Mouse (Mus musculus): ENCODE data around the gene Plxna2. TPM values are rescaled to one million over a fixed set of nuclear protein-coding genes. Genes with fewer than 3 reads are reported as not detected.

The Plxna2 gene
- not detected in 2 replicates for polyA plus RNA-seq (2012)

DNA sequence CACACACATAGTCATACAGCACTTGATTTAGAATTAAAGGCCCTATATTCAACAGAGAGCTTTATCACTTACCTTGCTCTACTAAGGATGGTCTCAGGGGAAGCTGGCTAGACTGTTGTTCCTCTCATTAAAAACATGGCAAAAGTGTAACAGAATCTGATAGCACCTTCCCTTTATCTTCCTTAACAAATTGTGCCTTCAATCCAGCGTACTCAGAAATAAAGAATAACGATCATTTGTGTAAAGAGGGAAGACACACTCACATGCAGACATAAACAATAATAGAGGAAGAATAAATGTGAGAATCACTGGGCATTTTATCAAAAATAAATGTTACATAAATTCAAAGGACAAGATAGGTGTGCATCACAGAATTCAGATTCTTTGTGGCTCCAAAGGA is at the start of gene Plxna2:
TSS of gene Plxna2 (plus strand) at position 301 of the 400 bp plus-strand sequence.
- no peak for TF ChIP-seq GATA1 (IDR thresholded peaks at IDR 0.05; ENCODE audit: low read length)

DNA sequence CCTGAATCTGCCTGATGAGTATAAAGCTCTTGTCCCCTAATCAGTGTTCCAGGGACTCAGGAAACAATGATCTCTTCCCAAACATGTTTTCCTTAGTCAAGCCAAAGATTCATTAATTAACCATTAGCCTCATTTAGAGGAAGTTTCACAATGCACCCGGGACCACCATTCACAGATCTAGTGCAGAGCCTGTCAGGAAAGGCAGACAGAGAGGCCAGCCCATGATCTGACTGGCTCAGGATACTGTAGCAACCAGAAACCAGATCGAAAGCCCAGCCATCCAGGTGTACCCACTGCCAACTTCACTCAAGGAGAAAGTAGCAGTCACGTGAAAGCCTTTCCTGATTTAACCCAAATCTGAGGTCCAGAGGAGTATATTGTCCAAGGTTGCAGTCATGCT is 44.1 kb upstream of the Plxna2 start:
- TF ChIP-seq GATA1 (IDR thresholded peaks at IDR 0.05; ENCODE audit: low read length): no peak

DNA sequence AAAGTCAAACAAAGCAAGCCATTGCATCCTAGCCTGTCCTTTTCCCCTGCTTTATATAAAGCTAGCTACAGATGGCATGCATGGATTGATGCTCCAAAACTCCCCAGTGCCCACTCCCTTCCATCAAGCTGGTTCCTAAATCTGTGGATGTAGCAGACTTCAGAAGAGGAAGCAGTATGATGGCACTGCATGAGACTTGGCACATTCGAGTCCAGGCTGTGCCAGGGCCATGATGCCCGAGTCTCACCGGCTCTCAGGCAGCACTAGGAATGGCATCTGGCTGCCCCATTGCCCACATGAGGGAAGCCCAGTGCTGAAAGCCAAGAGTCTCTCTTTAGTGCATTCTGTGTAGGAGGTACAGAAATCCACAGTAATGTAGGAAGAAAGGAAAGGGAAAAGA is 39.7 kb upstream of the Plxna2 start:
- no peak for TF ChIP-seq GATA1 (IDR thresholded peaks at IDR 0.05; ENCODE audit: low read length)

DNA sequence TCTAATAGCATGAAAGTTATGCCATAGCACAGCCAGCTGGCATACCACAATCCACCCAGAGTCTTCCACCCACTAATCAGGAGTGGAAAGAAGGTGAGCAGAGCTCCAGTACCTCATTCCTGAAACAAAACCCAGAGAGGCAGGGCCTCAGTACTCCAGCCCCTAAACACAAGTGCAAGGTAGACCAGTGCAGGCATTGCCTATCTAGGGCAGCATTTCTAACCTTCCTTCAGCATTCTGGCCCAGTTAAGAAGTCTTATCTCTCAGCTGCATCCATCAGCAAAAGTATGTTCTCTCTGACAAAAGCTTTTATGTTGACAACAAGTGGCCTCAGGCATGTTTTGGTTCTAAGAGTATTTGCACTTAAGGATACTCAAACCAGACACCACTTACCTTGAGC is 37.5 kb upstream of the Plxna2 start:
- TF ChIP-seq GATA1 (IDR thresholded peaks at IDR 0.05; ENCODE audit: low read length): no peak

DNA sequence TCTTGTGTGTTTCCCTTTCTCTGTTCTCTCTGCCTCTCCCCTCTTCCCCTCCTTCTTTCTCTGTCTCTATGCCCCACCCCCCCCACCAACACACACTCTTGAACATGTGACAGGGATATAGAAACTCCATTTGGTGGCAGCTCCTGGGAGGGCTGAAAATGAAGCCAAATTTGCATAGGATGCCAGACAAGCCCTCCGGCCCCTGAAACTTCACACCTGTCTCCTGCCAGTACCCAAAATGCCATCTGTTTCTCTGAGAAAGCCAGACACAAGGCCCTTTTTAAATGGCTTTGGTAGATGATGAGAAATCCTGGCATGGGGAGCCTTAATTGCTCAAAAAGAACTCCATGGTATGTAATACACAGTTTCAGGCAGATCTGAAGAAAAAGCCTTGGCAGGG is 31.3 kb upstream of the Plxna2 start:
- TF ChIP-seq GATA1 (IDR thresholded peaks at IDR 0.05; ENCODE audit: low read length): no peak

DNA sequence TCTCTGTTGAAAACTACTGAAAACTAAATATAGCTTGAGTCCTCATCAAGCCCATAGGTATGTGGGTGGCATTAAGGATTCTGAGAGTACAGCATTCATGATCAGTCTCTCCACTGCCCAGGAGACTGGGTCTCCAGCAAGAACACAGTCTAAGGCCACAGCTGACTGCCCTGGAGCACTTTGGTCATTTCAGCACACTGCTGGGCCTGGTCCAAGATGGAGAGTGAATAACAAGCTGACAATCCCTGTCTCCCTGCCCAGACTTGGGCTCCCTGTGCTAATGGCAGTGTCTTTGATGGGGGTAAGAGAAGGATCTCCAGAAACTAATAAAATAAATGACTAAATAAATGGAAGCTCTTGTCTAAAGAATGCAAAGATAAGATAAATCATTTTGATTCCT is 30.5 kb upstream of the Plxna2 start:
- TF ChIP-seq GATA1 (IDR thresholded peaks at IDR 0.05; ENCODE audit: low read length): no peak

DNA sequence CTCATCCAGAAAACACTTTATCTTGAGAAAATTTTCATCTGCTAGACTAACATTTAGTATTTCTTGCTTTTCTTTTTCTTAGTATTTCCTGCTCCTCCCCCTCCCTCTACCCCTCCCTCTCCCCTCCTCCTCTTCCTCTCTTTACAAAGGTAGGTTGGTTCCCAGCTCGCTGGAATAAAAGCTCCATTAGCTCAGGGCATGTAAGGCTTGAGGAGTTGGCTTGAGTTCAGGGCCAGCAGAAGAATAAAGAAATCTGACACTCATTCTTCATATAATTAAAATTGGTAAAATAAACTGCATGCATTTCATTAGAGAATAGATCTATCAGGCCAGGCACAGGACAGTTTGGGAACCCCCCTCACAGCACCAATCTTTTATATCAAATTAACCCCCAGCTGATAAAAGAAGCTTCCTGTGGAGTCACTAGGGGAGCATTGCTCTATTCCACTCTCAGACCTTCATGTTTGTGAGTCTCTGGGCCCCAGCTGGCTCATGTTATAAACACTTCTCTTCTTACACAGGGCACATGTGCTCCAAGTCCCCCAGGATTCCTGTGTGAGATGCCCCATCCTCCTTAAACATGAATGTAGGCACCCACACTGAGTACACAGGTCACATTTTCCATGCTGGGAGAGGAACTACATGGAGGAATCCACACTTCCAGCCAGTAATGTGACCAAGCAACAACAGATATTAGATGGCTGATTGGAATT is 29.9 kb upstream of the Plxna2 start:
- no peak for TF ChIP-seq GATA1 (IDR thresholded peaks at IDR 0.05; ENCODE audit: low read length)

DNA sequence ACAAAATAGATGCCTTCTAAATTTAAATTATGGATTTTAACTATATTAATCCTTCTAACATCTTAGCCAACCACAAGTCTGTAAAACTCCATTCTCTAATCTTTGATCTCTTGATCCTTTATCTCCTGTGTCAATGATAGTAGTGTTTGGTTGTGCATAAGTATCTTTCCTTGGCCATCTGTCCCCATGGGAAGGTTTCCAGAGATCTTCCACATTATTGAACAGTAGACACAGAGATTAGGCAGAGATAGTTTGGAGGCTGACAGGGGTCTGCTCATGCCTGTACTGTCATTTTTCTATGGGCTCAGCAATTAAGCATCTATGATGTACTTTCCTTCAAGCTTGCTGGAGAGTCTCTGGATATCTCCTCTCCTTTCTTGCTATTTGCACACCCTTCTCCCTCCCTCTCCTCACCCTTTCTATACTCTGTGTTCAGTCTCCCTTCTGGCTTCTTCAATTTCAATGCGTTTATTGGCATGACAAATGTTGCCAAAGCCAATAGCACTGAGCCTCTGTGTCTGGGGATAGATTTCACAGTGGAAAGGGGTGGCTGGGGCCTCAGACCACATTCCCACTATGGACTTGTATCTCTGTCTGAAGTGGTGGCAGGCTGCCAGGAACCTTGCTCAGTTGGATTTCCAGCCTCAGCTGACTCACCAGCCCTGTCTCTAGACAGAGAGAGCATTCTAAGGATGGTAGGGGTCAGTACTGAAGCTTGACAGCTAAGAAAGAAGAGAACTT is 29.1 kb upstream of the Plxna2 start:
- TF ChIP-seq GATA1 (IDR thresholded peaks at IDR 0.05; ENCODE audit: low read length): no peak

DNA sequence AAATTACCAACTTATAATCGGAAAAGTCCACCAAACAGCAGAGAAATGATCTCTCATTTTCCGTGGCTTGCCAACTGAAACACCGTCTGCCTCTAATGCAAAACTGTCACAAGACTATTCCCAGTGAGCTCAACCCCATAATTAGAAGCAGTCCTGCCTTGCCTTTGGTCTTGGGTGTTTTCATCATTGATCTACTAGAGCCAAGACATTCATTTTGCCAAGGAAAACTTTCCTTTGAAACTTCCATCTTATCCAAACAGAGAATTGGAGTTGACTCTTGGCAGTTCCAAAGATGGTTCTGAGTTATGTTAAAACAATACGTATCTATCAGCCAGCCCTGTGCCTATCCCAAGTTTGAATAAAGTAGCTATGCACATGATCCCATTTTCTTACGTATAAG is 24.9 kb upstream of the Plxna2 start:
- TF ChIP-seq GATA1 (IDR thresholded peaks at IDR 0.05; ENCODE audit: low read length): no peak

DNA sequence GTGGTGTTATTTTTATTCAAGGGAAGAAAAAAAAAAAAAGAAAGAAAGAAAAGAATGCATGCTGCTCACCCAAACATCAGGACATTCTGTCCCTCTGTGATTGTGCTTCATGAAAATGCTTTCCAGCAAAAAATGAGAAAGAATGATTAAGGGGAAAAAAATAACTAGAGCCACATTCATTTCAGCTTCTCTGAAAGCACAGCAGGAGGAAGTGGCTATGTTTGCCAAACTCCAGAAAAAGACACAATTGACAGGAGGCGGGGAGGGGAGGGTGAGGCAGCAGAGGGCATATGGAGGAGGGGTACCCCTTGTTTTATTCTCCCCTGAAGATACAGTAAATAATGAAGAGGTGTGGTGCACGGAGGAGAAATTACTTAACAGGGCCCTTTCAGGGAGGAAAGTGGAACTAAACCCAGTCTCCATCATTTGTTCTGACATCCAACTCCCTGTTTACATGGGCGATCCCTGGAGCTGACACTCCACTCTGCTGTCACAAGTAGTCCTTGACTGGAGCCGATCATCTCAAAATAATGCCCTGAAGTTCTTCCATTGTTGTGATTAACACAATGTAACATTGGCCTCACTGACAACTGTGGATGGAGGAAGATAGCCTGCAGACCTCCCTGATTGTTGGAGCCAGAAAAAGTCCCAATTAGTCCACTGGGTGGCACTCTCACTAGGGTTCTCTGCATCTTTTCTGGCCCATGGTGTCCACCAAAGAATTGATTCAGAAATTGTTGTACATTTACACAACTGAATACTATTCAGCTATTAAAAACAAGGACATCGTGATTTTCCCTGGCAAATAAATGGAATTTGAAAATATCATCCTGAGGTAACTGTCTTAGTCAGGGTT is 10.4 kb upstream of the Plxna2 start:
- no peak for TF ChIP-seq GATA1 (IDR thresholded peaks at IDR 0.05; ENCODE audit: low read length)

DNA sequence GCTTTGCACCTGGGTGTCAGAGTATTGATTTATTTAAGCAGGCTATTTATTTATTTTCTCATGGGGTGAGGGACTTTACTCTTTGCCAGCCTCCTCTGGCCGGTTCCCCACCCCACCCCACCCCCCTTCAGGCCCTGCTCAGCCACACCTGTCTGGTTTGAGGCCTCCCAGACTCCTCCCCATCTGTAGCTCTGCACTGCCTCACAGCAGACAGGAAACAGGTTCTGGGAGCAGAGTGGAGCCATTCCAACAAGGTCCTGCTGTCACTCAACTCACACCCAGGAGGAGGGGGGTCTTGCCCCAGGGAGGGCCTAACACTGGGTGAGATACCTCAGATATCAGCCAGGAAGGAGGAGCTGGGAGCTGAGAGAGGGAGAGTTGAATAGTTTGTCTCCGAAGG is 7.5 kb upstream of the Plxna2 start:
- TF ChIP-seq GATA1 (IDR thresholded peaks at IDR 0.05; ENCODE audit: low read length): no peak

DNA sequence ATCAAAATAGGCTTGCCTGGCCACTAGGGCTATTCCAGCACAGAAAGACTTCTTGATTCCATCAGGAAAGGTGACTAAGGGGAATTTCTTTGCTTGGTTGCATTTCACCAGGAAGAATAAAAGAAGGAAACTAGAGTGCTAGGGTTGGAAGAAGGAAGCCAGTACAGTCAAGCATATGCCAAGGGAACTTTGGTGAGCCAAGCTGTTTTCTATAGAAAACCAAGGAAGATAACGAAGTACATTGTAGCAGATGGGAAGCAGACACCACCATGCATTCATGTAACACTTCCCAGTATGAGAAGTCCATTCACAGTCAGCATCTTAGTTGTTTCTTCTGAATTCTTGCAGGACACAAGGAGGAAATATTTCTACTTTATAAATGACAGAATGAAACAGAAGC is 5.4 kb upstream of the Plxna2 start:
- no peak for TF ChIP-seq GATA1 (IDR thresholded peaks at IDR 0.05; ENCODE audit: low read length)

DNA sequence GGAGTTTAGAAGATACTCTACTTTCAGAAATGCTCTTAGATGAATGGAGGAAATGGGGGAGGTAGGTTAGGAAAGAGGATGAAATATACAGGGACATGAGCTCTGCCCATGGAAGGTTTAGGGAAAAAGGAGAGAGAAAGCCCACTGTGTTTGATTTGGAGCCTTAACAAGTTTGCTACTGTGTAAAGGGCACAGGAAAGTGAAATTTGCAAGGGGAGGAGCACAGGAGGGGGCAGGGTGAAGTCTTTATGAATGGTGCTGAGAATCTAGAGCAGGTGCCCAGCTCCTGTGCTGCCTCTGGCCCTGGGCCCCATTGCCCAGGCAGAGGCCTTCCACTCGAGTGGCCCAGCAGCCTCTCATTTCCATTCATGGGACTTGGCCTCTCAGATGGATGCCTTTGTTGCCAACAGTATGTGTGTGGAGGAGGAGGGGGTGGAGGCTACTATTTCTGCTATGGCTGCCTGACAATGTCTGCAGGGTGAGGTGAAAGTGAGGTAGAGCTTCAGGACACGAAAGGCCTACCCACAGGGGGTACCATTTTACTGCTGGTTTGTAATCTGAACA is 4.7 kb upstream of the Plxna2 start:
- no peak for TF ChIP-seq GATA1 (IDR thresholded peaks at IDR 0.05; ENCODE audit: low read length)

DNA sequence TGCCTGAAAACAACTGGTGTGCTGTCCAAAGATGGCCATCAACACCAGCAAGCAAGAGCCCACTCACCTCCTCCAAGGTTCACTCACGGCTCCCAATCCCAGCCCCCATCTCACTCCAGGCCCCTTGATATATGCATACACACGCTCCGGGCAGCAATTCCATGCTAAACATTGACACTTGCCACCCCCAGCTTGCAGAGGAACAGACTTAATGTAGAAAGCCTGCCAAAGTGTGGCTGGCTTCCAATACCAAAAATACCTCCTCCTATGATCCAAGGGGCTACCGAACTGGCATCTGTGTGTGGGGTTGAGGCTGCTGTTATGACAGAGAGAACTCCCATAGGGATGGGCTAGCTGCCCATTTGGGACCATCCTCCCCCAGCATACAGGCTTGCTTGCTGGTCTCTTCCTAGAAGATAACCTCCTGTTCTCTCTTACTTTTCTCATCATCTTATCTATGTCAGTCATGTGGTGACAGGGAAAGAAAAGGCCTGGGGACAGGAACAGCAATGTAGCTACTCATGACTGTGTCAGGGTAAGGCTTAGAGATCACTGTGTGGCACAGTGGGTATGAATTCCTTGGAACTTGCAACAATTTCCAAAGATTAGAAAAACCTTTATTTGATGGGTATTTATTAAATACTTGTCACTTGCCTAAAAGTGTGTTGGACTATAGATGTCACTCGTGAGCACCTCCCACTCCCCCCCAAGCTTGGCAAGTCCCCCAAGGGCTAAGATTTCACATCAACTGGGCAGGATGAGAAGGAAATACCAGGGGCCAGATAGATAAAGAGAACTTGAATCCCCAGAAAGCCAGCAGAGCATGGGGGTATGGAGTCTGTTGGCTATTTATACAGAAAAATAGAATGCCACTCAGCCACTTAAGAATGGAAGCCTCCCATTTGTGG is 3.8 kb upstream of the Plxna2 start:
- TF ChIP-seq GATA1 (IDR thresholded peaks at IDR 0.05; ENCODE audit: low read length): no peak

DNA sequence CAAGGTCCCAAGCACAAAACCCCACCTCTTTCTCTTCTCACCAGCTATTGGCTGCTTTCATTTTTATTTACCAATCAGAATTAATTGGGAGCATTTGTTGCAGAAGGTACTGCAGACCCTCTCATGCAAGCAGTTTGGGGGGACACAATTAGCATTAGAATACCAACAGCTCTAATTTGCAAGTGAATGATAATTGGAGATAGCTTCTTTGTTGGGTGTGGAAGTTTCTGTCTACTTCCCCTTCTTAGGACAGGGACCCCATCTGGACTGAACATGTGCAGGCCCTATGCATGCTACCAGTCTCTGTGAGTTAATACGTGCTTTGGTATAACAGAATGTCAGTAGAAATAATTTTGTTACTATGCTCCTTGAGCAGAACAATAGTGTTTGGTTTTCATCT is 1.9 kb upstream of the Plxna2 start:
- no peak for TF ChIP-seq GATA1 (IDR thresholded peaks at IDR 0.05; ENCODE audit: low read length)

Data from G1E-ER4 (cell line).